Mouse (Mus musculus): Measurements from ENCODE around the gene Hcfc2. TPM values are rescaled to one million over a fixed set of nuclear protein-coding genes. Genes with fewer than 3 reads are reported as not detected.

Gene Hcfc2
- 46.9 and 50.0 TPM in 2 replicates for polyA plus RNA-seq (2016; fragmentation: Nextera tagmentation; extraction: Ambion mirVana)

GRCm38 (mm10) chr10:82695956-82696355 is at the start of gene Hcfc2:
Gene Hcfc2 (plus strand): TSS chr10:82696160.
- Histone ChIP-seq H3K27me3 (0 out of 2 replicates have a peak, but pooled peaks cover 2% of the 10 kb centered on the region), H3K36me3 (replicated peaks) (no peaks in the 10 kb centered on the region), H3K9me3 (no peaks in the 10 kb centered on the region), H3K4me1 (peaks cover 15% of the 10 kb centered on the region), H3K9ac (no peak within 1 kb of the TSS), H3K27ac (no peak within 1 kb of the TSS), H3K4me3 (replicated peaks) (no peak within 1 kb of the TSS), H3K4me2 (no peak within 1 kb of the TSS)
- WGBS = 84% methylated on average over 5 of the region's 5 CpGs
- ATAC-seq (ENCODE audit: low FRiP score) = no peak

- Histone ChIP-seq H3K4me3 (replicated peaks) (no peak overlapping the region), H3K27me3 (no peaks in the 10 kb centered on the region), H3K9ac (no peak overlapping the region), H3K36me3 (replicated peaks) (peaks cover 80% of the 10 kb centered on the region), H3K4me2 (no peak overlapping the region), H3K9me3 (no peaks in the 10 kb centered on the region), H3K4me1 (no peaks in the 10 kb centered on the region), H3K27ac (no peak overlapping the region)
- no peak for ATAC-seq (ENCODE audit: low FRiP score)
- WGBS = 95% methylated on average over 17 of the region's 17 CpGs
These were observed 48.7 kb upstream of the Hcfc2 start for GRCm38 (mm10) chr10:82647205-82647811.

- WGBS = 93% methylated on average over 5 of the region's 5 CpGs
- H3K36me3 ChIP-seq (replicated peaks) = peaks cover 42% of the 10 kb centered on the region
- ATAC-seq (ENCODE audit: low FRiP score) = no peak
These were observed 44.7 kb upstream of the Hcfc2 start for GRCm38 (mm10) chr10:82651221-82651620.

GRCm38 (mm10) chr10:82652625-82653024 is 43.3 kb upstream of the Hcfc2 start:
- Histone ChIP-seq H3K4me2 (no peak overlapping the region), H3K9me3 (no peaks in the 10 kb centered on the region), H3K27me3 (no peaks in the 10 kb centered on the region), H3K4me3 (replicated peaks) (no peak overlapping the region), H3K4me1 (no peaks in the 10 kb centered on the region), H3K9ac (no peak overlapping the region), H3K27ac (no peak overlapping the region), H3K36me3 (replicated peaks) (peaks cover 29% of the 10 kb centered on the region)
- no peak for ATAC-seq (ENCODE audit: low FRiP score)
- WGBS = 78% methylated on average over 5 of the region's 5 CpGs

More at GRCm38 (mm10) chr10:82651221-82651620, 44.7 kb upstream of the Hcfc2 start:
- H3K27me3 ChIP-seq = no peaks in the 10 kb centered on the region
- no peak overlapping the region for H3K9ac ChIP-seq
- no peak overlapping the region for H3K4me3 ChIP-seq (replicated peaks)
- no peak overlapping the region for H3K27ac ChIP-seq
- no peak overlapping the region for H3K4me2 ChIP-seq
- H3K9me3 ChIP-seq = no peaks in the 10 kb centered on the region
- H3K4me1 ChIP-seq = no peaks in the 10 kb centered on the region

- H3K27me3 ChIP-seq = no peaks in the 10 kb centered on the region
- H3K4me3 ChIP-seq (replicated peaks) = no peak overlapping the region
- peaks cover 22% of the 10 kb centered on the region for H3K36me3 ChIP-seq (replicated peaks)
- 79% methylated on average over 3 of the region's 3 CpGs for WGBS
- no peak overlapping the region for H3K4me2 ChIP-seq
- no peak overlapping the region for H3K27ac ChIP-seq
- no peaks in the 10 kb centered on the region for H3K4me1 ChIP-seq
- no peaks in the 10 kb centered on the region for H3K9me3 ChIP-seq
- no peak for ATAC-seq (ENCODE audit: low FRiP score)
- no peak overlapping the region for H3K9ac ChIP-seq
These were observed 41.4 kb upstream of the Hcfc2 start for GRCm38 (mm10) chr10:82654581-82654980.

GRCm38 (mm10) chr10:82661820-82662219 is 34.1 kb upstream of the Hcfc2 start:
- ATAC-seq (ENCODE audit: low FRiP score) = no peak
- H3K36me3 ChIP-seq (replicated peaks) = no peaks in the 10 kb centered on the region
- H3K4me3 ChIP-seq (replicated peaks) = no peak overlapping the region
- H3K9me3 ChIP-seq = no peaks in the 10 kb centered on the region
- H3K9ac ChIP-seq = no peak overlapping the region
- H3K4me1 ChIP-seq = peaks cover 6% of the 10 kb centered on the region; the same call in 1 of the 2 replicates
- no peak overlapping the region for H3K4me2 ChIP-seq
- H3K27me3 ChIP-seq = no peaks in the 10 kb centered on the region
- WGBS = 89% methylated on average over 8 of the region's 8 CpGs
- no peak overlapping the region for H3K27ac ChIP-seq

- no peaks in the 10 kb centered on the region for H3K36me3 ChIP-seq (replicated peaks)
- H3K27ac ChIP-seq = no peak overlapping the region
- 87% methylated on average over 14 of the region's 14 CpGs for WGBS
- no peak overlapping the region for H3K9ac ChIP-seq
- H3K4me1 ChIP-seq = peaks cover 6% of the 10 kb centered on the region; the same call in 1 of the 2 replicates
- H3K9me3 ChIP-seq = no peaks in the 10 kb centered on the region
- ATAC-seq (ENCODE audit: low FRiP score) = no peak
- no peaks in the 10 kb centered on the region for H3K27me3 ChIP-seq
- H3K4me3 ChIP-seq (replicated peaks) = no peak overlapping the region
- no peak overlapping the region for H3K4me2 ChIP-seq
These were observed 33.5 kb upstream of the Hcfc2 start for GRCm38 (mm10) chr10:82662267-82662990.

GRCm38 (mm10) chr10:82663289-82663688 is 32.7 kb upstream of the Hcfc2 start:
- Histone ChIP-seq H3K4me3 (replicated peaks) (no peak overlapping the region), H3K36me3 (replicated peaks) (no peaks in the 10 kb centered on the region), H3K27ac (no peak overlapping the region), H3K9ac (no peak overlapping the region), H3K4me1 (peaks cover 6% of the 10 kb centered on the region; the same call in 1 of the 2 replicates), H3K27me3 (no peaks in the 10 kb centered on the region), H3K4me2 (no peak overlapping the region), H3K9me3 (no peaks in the 10 kb centered on the region)
- 88% methylated on average over 2 of the region's 2 CpGs for WGBS
- ATAC-seq (ENCODE audit: low FRiP score) = no peak

GRCm38 (mm10) chr10:82665951-82666350 is 30.0 kb upstream of the Hcfc2 start:
- Histone ChIP-seq H3K36me3 (replicated peaks) (no peaks in the 10 kb centered on the region), H3K27me3 (no peaks in the 10 kb centered on the region), H3K4me1 (peaks cover 6% of the 10 kb centered on the region; the same call in 1 of the 2 replicates), H3K9ac (no peak overlapping the region), H3K9me3 (no peaks in the 10 kb centered on the region), H3K4me3 (replicated peaks) (no peak overlapping the region), H3K4me2 (no peak overlapping the region), H3K27ac (no peak overlapping the region)
- no peak for ATAC-seq (ENCODE audit: low FRiP score)
- 56% methylated on average over 3 of the region's 3 CpGs for WGBS

- no peak overlapping the region for H3K27ac ChIP-seq
- no peaks in the 10 kb centered on the region for H3K27me3 ChIP-seq
- 21% methylated on average over 22 of the region's 22 CpGs for WGBS
- H3K4me2 ChIP-seq = peak overlapping the region; percentile 34; the same call in 1 of the 2 replicates
- no peaks in the 10 kb centered on the region for H3K9me3 ChIP-seq
- ATAC-seq (ENCODE audit: low FRiP score) = peak; percentile 89
- peak overlapping the region; percentile 7; the same call in 1 of the 2 replicates for H3K4me3 ChIP-seq (replicated peaks)
- H3K9ac ChIP-seq = 0 out of 2 replicates have a peak overlapping the region, but pooled peaks have one; percentile 12
- peaks cover 6% of the 10 kb centered on the region; the same call in 1 of the 2 replicates for H3K4me1 ChIP-seq
- no peaks in the 10 kb centered on the region for H3K36me3 ChIP-seq (replicated peaks)
These were observed 29.3 kb upstream of the Hcfc2 start for GRCm38 (mm10) chr10:82666436-82667234.

- no peak for ATAC-seq (ENCODE audit: low FRiP score)
- 84% methylated on average over 6 of the region's 6 CpGs for WGBS
- H3K9ac ChIP-seq = no peak overlapping the region
These were observed 25.8 kb upstream of the Hcfc2 start for GRCm38 (mm10) chr10:82670205-82670604.

GRCm38 (mm10) chr10:82676949-82677348 is 19.0 kb upstream of the Hcfc2 start:
- H3K9ac ChIP-seq = no peak overlapping the region
- H3K4me2 ChIP-seq = no peak overlapping the region
- WGBS = 84% methylated on average over 6 of the region's 6 CpGs
- H3K4me1 ChIP-seq = no peaks in the 10 kb centered on the region
- H3K36me3 ChIP-seq (replicated peaks) = no peaks in the 10 kb centered on the region
- no peaks in the 10 kb centered on the region for H3K27me3 ChIP-seq
- no peak overlapping the region for H3K4me3 ChIP-seq (replicated peaks)
- no peak for ATAC-seq (ENCODE audit: low FRiP score)
- H3K27ac ChIP-seq = no peak overlapping the region
- H3K9me3 ChIP-seq = no peaks in the 10 kb centered on the region

More at GRCm38 (mm10) chr10:82670205-82670604, 25.8 kb upstream of the Hcfc2 start:
- no peaks in the 10 kb centered on the region for H3K9me3 ChIP-seq
- no peak overlapping the region for H3K4me3 ChIP-seq (replicated peaks)
- no peaks in the 10 kb centered on the region for H3K27me3 ChIP-seq
- peaks cover 6% of the 10 kb centered on the region; the same call in 1 of the 2 replicates for H3K4me1 ChIP-seq
- H3K36me3 ChIP-seq (replicated peaks) = no peaks in the 10 kb centered on the region
- no peak overlapping the region for H3K4me2 ChIP-seq
- H3K27ac ChIP-seq = no peak overlapping the region

All from forebrain, embryonic 12.5 days (tissue).